21 mouse cellular contexts compared by ENCODE assay signal in genomic region chr11:62053928-62054327, GRCm38 (mm10).
DNase-seq lines count a peak whose midpoint lies in the region; ATAC-seq and TF ChIP-seq lines count a peak whose summit lies in the region.
"Had no signal": no experiment of that assay in that cellular context is flagged by ENCODE, and none has a peak within 500 bp of the region (broad histone marks: within the 10 kb centered on the region; RNA-seq: fewer than 3 reads in every experiment).

No protein-coding gene starts in this region.

- H3K27me3 ChIP-seq in hindbrain, embryonic 11.5 days (ENCODE audit: control insufficient read depth, insufficient read depth, low read length) = no peaks in the 10 kb centered on the region
- no peaks in the 10 kb centered on the region for H3K27me3 ChIP-seq in hindbrain, embryonic 16.5 days (replicated peaks; ENCODE audit: control insufficient read depth, insufficient read depth, low read length)
- no peaks in the 10 kb centered on the region for H3K27me3 ChIP-seq in forebrain, embryonic 16.5 days (replicated peaks; ENCODE audit: control insufficient read depth, insufficient read depth, low read length)
- H3K27me3 ChIP-seq: heart, embryonic 15.5 days; limb, embryonic 12.5 days; neural tube, embryonic 12.5 days had no signal

- no peak for TF ChIP-seq CTCF in brain, embryonic 14.5 days (IDR thresholded peaks at IDR 0.05; ENCODE audit: borderline replicate concordance, extremely low read depth, insufficient read depth, insufficient read length)

- no peak overlapping the region for H3K27ac ChIP-seq in hindbrain, embryonic 11.5 days (ENCODE audit: low read depth, low read length)
- H3K27ac ChIP-seq in hindbrain, embryonic 16.5 days (ENCODE audit: low read depth, low read length) = no peak overlapping the region
- H3K27ac ChIP-seq in forebrain, embryonic 16.5 days (ENCODE audit: low read length) = no peak overlapping the region
- H3K27ac ChIP-seq: heart, embryonic 15.5 days; limb, embryonic 12.5 days; neural tube, embryonic 12.5 days had no signal

- no peak overlapping the region for H3K4me3 ChIP-seq in hindbrain, embryonic 11.5 days (ENCODE audit: low read depth, low read length)
- H3K4me3 ChIP-seq in hindbrain, embryonic 16.5 days (ENCODE audit: low read length) = no peak overlapping the region
- H3K4me3 ChIP-seq in forebrain, embryonic 16.5 days (replicated peaks; ENCODE audit: low read length) = no peak overlapping the region
- H3K4me3 ChIP-seq: heart, embryonic 15.5 days; limb, embryonic 12.5 days; neural tube, embryonic 12.5 days had no signal

- 0 out of 2 replicates have a peak, but pooled peaks cover 2% of the 10 kb centered on the region for H3K4me1 ChIP-seq in hindbrain, embryonic 11.5 days (replicated peaks; ENCODE audit: control insufficient read depth, insufficient read depth, low read length)
- no peaks in the 10 kb centered on the region for H3K4me1 ChIP-seq in hindbrain, embryonic 16.5 days (ENCODE audit: control insufficient read depth, insufficient read depth, low read depth, low read length)
- no peaks in the 10 kb centered on the region for H3K4me1 ChIP-seq in forebrain, embryonic 16.5 days (replicated peaks; ENCODE audit: control insufficient read depth, insufficient read depth, low read length)
- H3K4me1 ChIP-seq: heart, embryonic 15.5 days; limb, embryonic 12.5 days; neural tube, embryonic 12.5 days had no signal

- H3K9me3 ChIP-seq in hindbrain, embryonic 11.5 days (ENCODE audit: control insufficient read depth, low read length) = no peaks in the 10 kb centered on the region
- no peaks in the 10 kb centered on the region for H3K9me3 ChIP-seq in hindbrain, embryonic 16.5 days (ENCODE audit: control insufficient read depth, low read length)
- no peaks in the 10 kb centered on the region for H3K9me3 ChIP-seq in forebrain, embryonic 16.5 days (ENCODE audit: control insufficient read depth, low read length)
- H3K9me3 ChIP-seq: heart, embryonic 15.5 days; limb, embryonic 12.5 days; neural tube, embryonic 12.5 days had no signal

- TF ChIP-seq POLR2A in brain, embryonic 14.5 days (IDR thresholded peaks at IDR 0.05; ENCODE audit: borderline replicate concordance, extremely low read depth, insufficient read depth, insufficient read length, poor library complexity, severe bottlenecking) = no peak

- no peaks in the 10 kb centered on the region for H3K36me3 ChIP-seq in hindbrain, embryonic 11.5 days (ENCODE audit: control insufficient read depth, insufficient read depth, low read length)
- no peaks in the 10 kb centered on the region for H3K36me3 ChIP-seq in hindbrain, embryonic 16.5 days (ENCODE audit: control insufficient read depth, insufficient read depth, low read length)
- no peaks in the 10 kb centered on the region for H3K36me3 ChIP-seq in forebrain, embryonic 16.5 days (ENCODE audit: control insufficient read depth, insufficient read depth)
- H3K36me3 ChIP-seq: heart, embryonic 15.5 days; limb, embryonic 12.5 days; neural tube, embryonic 12.5 days had no signal

- no peak overlapping the region for H3K4me2 ChIP-seq in hindbrain, embryonic 11.5 days (replicated peaks; ENCODE audit: low read depth, low read length)
- H3K4me2 ChIP-seq in hindbrain, embryonic 16.5 days (ENCODE audit: low read length) = no peak overlapping the region
- no peak overlapping the region for H3K4me2 ChIP-seq in forebrain, embryonic 16.5 days (ENCODE audit: low read length)
- H3K4me2 ChIP-seq: heart, embryonic 15.5 days; limb, embryonic 12.5 days; liver, embryonic 11.5 days; neural tube, embryonic 12.5 days had no signal

- peak; percentile 57; the same call in 1 of the 2 replicates for ATAC-seq in hindbrain, embryonic 11.5 days (ENCODE audit: low FRiP score)
- ATAC-seq in hindbrain, embryonic 16.5 days = no peak
- peak; percentile 59 for ATAC-seq in forebrain, embryonic 16.5 days
- ATAC-seq in cerebellum, adult (ENCODE audit: insufficient number of reproducible peaks, low FRiP score, low TSS enrichment) = no peak
- ATAC-seq: inflammation-experienced regulatory T-cells, adult 6 months; liver, postnatal 0 days; lung, postnatal 0 days had no signal

- DNase-seq in hindbrain, embryonic 11.5 days (ENCODE audit: low spot score) = peak; percentile 60
- peak; percentile 28 for DNase-seq in R1 (ENCODE audit: low read depth, low spot score)
- peak; percentile 87 for DNase-seq in brain, embryonic 14.5 days (ENCODE audit: low read depth)
- no peak for DNase-seq in left cerebral cortex, adult 18-20 months (ENCODE audit: low spot score in 2 of 2)
- DNase-seq: adrenal gland, postnatal 10 days; cerebellum, adult 8-10 months; cerebellum, postnatal 36 days; gastrocnemius, postnatal 36 days; heart, postnatal 36 days; kidney, adult 18-20 months; kidney, postnatal 4 days; liver, postnatal 0 days had no signal

- 35% methylated on average over 9 of the region's 9 CpGs for WGBS in hindbrain, embryonic 11.5 days
- 27% methylated on average over 9 of the region's 9 CpGs for WGBS in hindbrain, embryonic 16.5 days
- 7% methylated on average over 9 of the region's 9 CpGs for WGBS in forebrain, embryonic 16.5 days

- H3K9ac ChIP-seq in hindbrain, embryonic 11.5 days (ENCODE audit: low read depth, low read length) = no peak overlapping the region
- no peak overlapping the region for H3K9ac ChIP-seq in hindbrain, embryonic 16.5 days (ENCODE audit: low read depth, low read length)
- no peak overlapping the region for H3K9ac ChIP-seq in forebrain, embryonic 16.5 days (replicated peaks; ENCODE audit: low read depth, low read length)
- H3K9ac ChIP-seq: heart, embryonic 15.5 days; limb, embryonic 12.5 days; liver, postnatal 0 days; neural tube, embryonic 12.5 days had no signal

Comparison
In these comparisons a context has a peak if more than half of its experiments do, and no peak if none do; other contexts are left out.
1. ATAC-seq: peak in hindbrain, embryonic 11.5 days (single experiment) and forebrain, embryonic 16.5 days (single experiment); none in hindbrain, embryonic 16.5 days (single experiment) and cerebellum, adult (single experiment).
2. DNase-seq: peak in hindbrain, embryonic 11.5 days (single experiment), R1 (single experiment) and brain, embryonic 14.5 days (single experiment); none in left cerebral cortex, adult 18-20 months (0 of 2).